Mouse (Mus musculus): ENCODE measurements at regions not wholly inside any gene's neighbourhood (a gene's known extent, or its start where the extent isn't known, plus 50 kb on each side); places are given as distances from the start of the nearest gene placed in this dataset.

DNA sequence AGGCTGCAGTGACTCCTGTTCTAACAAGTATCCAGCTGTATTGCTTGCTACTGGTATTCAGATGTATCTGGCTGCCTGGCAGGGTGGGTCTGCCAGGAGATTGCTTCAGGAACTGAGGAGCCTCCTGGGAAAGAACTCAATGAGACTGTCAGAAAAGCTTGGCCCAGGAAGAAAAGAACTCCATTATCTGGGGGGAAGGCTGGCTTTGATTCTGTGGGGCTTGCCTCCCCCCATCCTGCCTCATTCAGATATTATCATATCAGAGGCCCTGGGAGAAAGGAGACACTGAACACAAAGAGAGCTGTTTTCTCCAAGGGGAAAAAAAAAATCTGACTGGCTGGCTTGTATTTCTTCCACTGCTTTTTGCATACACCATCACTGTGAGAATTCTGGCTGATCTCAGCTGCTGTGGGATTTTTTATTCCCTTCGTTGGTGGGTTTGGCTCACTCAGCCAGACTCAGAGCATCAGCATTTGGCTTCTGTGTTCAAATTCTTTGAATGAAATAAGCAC, 552.0 kb upstream of the Tbl1xr1 start:
- peak; percentile 75 for DNase-seq (ENCODE audit: low read depth)

DNA sequence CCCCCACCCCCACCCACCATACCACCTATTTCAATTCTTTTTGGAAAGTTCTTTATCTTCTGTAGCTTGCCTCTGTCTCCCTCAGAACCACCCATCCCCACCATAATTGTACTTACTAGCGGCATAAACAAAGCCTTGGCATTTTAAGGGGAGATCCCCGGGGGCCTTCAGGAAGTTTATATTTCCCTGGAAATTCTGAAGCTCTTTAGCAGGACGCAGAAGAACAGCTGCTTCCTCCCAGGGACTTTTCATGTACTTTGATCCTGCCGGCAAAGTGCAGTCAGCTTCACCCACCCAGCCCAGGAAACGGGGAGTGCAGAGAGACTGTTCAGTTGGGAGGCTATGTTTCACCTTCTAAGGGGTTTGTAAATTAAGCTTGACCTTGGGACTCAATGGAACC, 545.6 kb upstream of the Tbl1xr1 start:
- DNase-seq (ENCODE audit: low read depth), result no peak

GRCm38 (mm10) chr3:21539138-21539537, 537.3 kb upstream of the Tbl1xr1 start:
- DNase-seq (ENCODE audit: low read depth), result no peak

DNA sequence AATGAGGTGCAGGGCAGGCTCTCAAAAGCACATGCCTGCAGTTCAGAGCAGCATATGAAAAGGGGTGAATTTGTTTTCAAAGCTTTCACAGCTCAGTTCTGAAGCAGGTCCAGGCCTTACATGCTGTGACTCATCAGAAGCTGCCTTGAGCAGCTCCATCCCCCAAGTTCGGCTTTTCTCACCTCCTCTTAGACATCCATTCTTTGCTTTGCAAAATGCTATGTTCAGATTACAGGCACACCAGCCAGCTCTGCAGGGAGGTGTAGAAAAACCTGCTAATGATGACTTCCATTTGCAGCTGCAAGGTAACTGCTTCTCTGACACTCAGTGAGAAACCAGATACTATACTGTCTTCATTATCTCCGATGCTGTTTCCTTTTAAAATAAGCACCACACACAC, 532.0 kb upstream of the Tbl1xr1 start:
- DNase-seq (ENCODE audit: low read depth), result peak; percentile 32

DNA sequence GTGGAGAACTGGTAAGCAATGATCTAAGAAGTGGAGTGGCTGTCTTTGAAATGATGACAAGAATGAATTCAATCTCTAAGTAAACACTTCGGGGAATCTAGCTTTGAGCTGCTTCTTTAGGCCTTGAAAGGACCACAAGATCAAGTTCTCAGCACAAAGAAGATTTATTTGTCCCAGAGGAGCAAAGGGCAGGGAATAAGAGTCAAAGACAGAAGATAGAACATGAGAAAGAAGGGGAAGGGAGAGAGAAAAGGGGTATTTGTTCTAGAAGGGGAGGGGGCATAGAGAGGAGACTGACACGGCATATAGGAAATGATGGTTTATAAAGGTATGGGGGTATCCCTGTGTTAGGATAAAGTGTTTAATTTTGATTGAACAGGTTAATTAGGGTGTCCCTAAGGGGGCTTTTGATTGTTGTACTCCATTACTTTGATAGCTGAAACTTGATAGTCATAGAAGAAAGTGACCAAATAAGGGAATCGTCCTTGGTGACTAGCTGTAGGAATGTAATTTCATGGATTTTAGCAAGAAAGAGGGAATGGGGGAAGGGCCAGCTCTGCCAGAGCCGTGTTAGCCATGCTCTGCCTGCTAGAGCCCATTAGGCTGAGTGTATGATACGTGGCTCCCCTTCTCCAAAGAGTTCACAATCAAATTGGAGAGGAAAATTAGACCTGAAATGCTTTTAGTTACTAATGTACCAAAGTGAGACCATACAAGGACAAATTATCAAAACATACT, 531.1 kb upstream of the Tbl1xr1 start:
- DNase-seq (ENCODE audit: low read depth), result no peak

DNA sequence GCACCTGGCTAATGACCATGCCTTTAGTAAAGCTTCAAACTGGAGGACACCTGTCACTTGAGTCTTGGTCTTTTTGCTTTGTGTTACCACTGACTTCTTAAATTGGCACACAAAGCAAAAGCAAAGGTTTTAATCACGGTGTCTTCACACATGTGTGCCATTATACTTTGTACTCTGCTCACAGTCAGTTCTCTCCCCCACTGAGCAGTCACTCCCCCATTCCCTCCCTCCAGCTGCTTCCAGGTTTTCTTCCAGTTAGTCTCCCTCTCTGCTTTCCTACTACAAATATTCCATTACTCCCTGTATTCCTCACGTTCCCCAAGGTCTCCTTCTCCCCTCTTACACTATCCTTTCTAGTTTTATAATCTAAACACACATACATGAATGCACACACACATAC, 530.0 kb upstream of the Tbl1xr1 start:
- DNase-seq (ENCODE audit: low read depth), result no peak

- no peak for DNase-seq (ENCODE audit: low read depth)
Measured at GRCm38 (mm10) chr3:21549671-21550070, 526.8 kb upstream of the Tbl1xr1 start.

DNA sequence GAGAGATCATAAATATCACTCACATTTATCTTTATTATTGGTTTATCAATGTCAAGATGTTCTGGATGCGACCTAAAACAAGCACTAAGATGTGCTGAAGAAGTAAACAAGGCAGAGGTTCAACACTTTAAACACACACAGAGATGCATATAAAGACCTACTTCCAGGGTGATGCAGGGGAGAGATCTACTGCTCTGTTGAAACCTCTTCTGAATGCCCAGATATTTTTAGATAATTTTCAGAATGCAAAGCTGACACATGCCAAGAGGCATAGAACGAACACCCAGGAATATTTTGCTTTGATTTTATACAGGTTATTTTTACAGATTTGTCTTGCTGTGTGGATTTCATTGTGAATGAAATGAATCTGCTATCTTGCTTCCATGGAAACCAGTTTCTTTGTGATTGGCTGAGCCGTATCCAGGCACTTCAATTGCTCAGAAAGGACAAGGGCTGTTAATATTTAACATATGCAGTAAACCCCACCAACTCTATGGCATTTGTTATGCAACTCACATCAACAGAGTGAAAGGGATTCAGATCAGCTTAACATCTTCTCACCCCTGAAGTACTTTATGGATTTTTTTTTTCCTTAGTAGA, 523.2 kb upstream of the Tbl1xr1 start:
- no peak for DNase-seq (ENCODE audit: low read depth)

DNA sequence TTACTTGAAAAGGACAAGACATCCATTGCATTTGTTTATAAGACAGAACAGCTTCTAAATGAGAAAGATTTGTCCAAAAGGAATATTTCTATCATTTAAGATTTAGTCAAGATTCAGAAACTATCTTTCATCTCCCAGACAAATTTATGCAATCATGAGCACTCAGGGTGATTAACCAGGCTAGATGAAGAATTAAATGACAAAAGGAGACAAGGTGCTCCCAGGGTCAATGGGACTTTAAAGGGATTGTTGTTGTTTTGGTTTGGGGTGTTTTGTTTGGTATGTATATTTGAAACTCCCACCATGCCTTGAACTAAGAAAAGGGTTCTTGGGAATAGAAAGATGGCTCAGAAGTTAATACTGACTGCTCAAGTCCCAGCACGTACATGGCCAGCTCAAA, 522.6 kb upstream of the Tbl1xr1 start:
- DNase-seq (ENCODE audit: low read depth), result no peak

- no peak for DNase-seq (ENCODE audit: low read depth)
Measured at GRCm38 (mm10) chr3:21557963-21558441, 518.5 kb upstream of the Tbl1xr1 start.

GRCm38 (mm10) chr3:21562771-21563312, 513.6 kb upstream of the Tbl1xr1 start:
- DNase-seq (ENCODE audit: low read depth), result no peak

DNA sequence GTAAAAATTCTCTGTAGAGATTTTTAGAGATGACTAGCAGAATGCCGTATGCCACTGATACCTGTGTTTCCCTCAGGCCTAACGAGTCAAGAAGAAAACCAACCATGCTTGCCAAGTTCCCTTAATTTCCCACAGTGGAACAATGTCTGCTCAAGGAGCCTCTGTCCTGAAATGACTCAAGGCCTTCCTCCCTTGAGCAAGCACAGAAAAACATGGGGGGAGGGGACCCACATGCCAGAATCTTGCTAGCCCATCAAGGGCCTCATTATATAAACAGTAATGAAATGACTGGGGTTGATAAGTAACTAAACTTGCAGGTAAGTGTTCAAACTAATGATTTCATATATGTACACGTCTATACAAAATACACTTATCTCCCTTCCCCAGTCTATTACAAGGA, 513.0 kb upstream of the Tbl1xr1 start:
- DNase-seq (ENCODE audit: low read depth), result peak; percentile 60

GRCm38 (mm10) chr3:21564211-21564781, 512.2 kb upstream of the Tbl1xr1 start:
- peak; percentile 81 for DNase-seq (ENCODE audit: low read depth)

- no peak for DNase-seq (ENCODE audit: low read depth)
Measured at GRCm38 (mm10) chr3:21564847-21565485, 511.5 kb upstream of the Tbl1xr1 start.

DNA sequence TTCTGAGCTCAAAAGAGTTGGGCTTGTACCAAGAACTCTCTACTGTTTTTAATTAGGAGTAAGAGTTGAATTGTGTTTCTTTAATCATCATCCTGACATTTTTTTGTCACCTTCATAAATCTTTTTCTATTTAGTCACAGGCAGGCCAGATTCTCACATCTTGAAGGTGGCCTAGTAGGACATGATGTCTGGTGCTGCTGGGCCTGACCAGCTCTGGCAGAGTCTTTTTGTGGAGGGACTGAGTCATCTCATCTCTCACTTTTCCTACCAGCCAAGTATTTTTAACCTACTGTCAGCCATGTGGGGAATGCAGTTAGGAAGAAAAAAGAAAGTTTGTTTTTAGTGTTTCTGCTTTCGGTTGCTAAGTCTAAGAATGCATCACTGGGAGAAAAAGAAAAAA, 506.7 kb upstream of the Tbl1xr1 start:
- DNase-seq (ENCODE audit: low read depth), result peak; percentile 86

DNA sequence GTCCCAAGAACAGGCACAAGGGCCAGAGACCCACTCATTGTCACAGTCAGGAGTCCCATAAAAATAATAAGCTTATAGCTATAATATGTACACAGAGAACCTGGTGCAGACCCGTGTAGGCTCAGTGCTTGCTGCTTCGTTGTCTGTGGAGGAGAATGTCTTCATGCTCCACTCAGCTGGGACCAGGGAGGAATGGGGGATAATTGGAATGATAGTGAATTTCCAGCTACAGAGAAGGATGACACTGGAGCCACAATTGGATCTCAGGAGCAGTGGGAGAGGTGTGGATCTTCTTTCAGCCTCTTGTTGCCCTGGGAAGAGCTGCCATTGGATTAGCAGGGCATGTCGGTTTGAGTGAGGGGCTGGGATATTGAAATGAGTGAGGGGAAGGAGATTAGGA, 497.8 kb upstream of the Tbl1xr1 start:
- no peak for DNase-seq (ENCODE audit: low read depth)

DNA sequence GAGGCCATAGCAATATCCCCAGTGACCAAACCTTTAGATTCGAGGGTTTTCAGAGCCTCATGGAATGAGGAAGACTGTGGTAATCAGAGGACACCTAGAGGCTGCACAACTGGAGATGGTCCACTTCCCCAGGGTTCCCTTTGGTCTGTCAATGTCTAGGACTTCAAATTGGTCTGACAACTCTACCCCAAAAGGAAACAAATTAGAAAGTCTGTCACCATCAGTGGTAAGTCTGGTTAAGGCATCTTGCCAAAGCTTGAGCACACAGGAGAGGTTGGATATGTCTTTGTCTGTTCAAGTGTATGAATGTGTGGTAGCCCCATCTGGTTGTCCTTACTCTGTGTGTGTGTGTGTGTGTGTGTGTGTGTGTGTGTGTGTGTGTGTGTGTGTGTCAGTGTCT, 494.3 kb upstream of the Tbl1xr1 start:
- no peak for DNase-seq (ENCODE audit: low read depth)

DNA sequence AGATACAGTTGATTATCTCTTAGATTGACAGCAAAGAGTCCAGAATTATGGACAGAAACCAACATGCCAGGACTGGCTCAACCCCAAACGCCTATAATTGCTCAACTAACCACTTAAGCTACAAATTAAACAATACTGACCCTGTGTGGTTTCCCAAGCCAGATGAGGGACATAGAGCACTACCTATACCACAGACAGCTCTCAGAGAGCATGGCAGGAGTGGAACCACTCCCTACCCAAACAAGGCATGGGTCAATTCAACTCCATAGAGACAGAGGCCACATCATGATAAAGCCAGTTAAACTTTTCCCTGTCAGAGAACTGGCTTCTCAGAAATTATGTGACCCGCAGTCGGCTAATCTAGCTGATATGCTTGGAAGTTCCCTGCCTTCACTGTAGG, 490.7 kb upstream of the Tbl1xr1 start:
- DNase-seq (ENCODE audit: low read depth), result no peak

DNA sequence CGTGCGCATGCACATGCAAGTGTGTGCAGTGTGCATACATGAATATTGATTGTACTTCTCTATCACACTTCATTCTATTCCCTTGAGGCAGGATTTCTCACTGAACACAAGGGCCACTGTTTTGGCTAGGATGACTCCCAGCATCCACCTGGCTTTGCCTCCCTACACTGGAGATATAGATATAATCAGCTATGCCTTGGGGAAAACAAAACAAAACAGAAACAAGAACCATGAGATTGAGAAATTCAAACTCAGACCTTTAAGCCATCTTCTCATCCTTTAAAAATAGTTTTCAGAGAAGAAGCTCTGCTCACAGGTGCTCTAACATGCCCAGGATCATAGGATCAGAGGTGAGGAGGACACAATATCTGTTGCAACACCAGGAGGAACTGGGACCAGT, 469.6 kb upstream of the Tbl1xr1 start:
- no peak for DNase-seq (ENCODE audit: low read depth)

GRCm38 (mm10) chr3:21610231-21610630, 466.2 kb upstream of the Tbl1xr1 start:
- DNase-seq (ENCODE audit: low read depth), result no peak

DNA sequence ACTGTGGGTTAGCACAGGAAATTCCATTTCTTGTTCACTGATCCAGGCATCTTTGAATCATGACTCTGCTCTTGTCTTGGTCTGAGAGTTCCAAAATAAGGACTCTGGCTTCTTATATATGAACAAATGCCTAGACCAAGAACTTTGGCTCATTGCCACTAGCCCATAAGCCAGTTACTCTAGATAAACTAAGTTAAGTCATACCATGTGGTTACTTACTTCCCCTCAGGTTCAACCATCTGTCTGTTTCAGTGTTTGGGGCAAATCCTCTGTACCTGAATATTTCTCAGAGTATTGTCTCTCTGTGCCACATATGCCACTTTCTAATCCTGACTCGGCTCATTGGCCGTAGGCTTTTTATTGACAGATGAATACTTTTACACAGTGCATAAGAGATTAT, 454.7 kb upstream of the Tbl1xr1 start:
- no peak for DNase-seq (ENCODE audit: low read depth)

DNA sequence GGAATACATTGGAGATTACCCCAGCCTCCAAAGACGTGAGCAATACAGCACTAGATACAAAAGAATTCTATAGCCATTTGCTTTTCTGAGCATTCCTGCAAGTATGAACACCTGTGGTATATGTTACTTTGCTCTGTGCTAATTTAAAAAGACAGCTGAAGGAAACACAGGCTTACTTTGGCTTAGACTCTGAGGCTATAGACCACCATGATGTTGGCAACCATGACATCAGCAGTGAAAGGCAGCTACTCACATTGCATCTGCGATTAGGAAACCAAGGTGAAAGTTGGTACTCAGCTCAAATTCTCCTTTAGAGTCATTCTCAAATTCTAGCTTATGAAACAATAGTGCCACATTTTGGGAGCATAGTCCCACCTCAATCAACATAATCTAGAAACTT, 451.4 kb upstream of the Tbl1xr1 start:
- DNase-seq (ENCODE audit: low read depth), result no peak

GRCm38 (mm10) chr3:21626029-21626428, 450.4 kb upstream of the Tbl1xr1 start:
- DNase-seq (ENCODE audit: low read depth), result peak; percentile 91
